Mouse (Mus musculus) lung, adult 2 months (tissue): ENCODE results near the gene Ptp4a2.

ENCODE experiments used
- CTCF ChIP-seq: fragments of 200-500 bp; IDR thresholded peaks from 2 replicates; pipeline ENCODE4 v1.5.1; 2011; ENCODE audit warnings: mild to moderate bottlenecking, low read length, control low read depth; ENCODE audit not compliant: insufficient read depth
- POLR2A ChIP-seq: fragments of 200-500 bp; IDR thresholded peaks from 2 replicates; pipeline ENCODE4 v1.6.1; 2011; ENCODE audit warnings: low read depth, mild to moderate bottlenecking, control low read depth, low read length, borderline replicate concordance; ENCODE audit errors: extremely low read depth

GRCm38 (mm10) chr4:129818506-129819195 lies 7.6 kb downstream of the Ptp4a2 start:
- TF ChIP-seq POLR2A, result no peak
- TF ChIP-seq CTCF, result no peak
